Mouse (Mus musculus) liver, adult 2 months (tissue): ENCODE results near the gene Phc2. TPM values are rescaled to one million over a fixed set of nuclear protein-coding genes. Genes with fewer than 3 reads are reported as not detected.

ENCODE experiments used
- DNase-seq: peaks from one replicate; pipeline ENCODE4 v3.0.0-alpha.2; 2011; ENCODE audit warnings: low read depth, low spot score; ENCODE audit errors: extremely low read depth
- H3K27ac ChIP-seq: fragments of 200-500 bp; replicated peaks from 2 replicates; pipeline ENCODE4 v1.5.1; 2012; ENCODE audit warnings: low read depth, mild to moderate bottlenecking, control low read depth, inconsistent platforms, low read length; ENCODE audit not compliant: insufficient read depth
- H3K27me3 ChIP-seq: fragments of 200-500 bp; 2 replicates; pipeline ENCODE4 v1.6.1; 2012; ENCODE audit warnings: mild to moderate bottlenecking, moderate library complexity, low read length, inconsistent platforms; ENCODE audit not compliant: control insufficient read depth, insufficient read depth
- H3K36me3 ChIP-seq: fragments of 200-500 bp; 2 replicates; pipeline ENCODE4 v1.6.1; 2012; ENCODE audit warnings: low read length, inconsistent platforms; ENCODE audit not compliant: control insufficient read depth, insufficient read depth
- H3K4me1 ChIP-seq: fragments of 200-500 bp; 2 replicates; pipeline ENCODE4 v1.6.1; 2011; ENCODE audit warnings: low read length; ENCODE audit not compliant: control insufficient read depth, insufficient read depth
- H3K4me3 ChIP-seq: fragments of 200-500 bp; 2 replicates; pipeline ENCODE4 v1.5.1; 2011; ENCODE audit warnings: low read depth, mild to moderate bottlenecking, control low read depth, low read length, moderate library complexity; ENCODE audit not compliant: insufficient read depth
- H3K79me2 ChIP-seq: fragments of 200-500 bp; 2 replicates; pipeline ENCODE4 v1.6.1; 2012; ENCODE audit warnings: inconsistent platforms, mild to moderate bottlenecking, low read length, moderate library complexity; ENCODE audit not compliant: control insufficient read depth, insufficient read depth
- H3K9ac ChIP-seq: fragments of 200-500 bp; 2 replicates; pipeline ENCODE4 v1.6.1; 2012; ENCODE audit warnings: low read depth, mild to moderate bottlenecking, control low read depth, inconsistent platforms, low read length
- CTCF ChIP-seq: fragments of 200-500 bp; IDR thresholded peaks from 2 replicates; pipeline ENCODE4 v1.5.1; 2011; ENCODE audit warnings: low read depth, low read length, control low read depth
- POLR2A ChIP-seq: fragments of 200-500 bp; IDR thresholded peaks from 2 replicates; pipeline ENCODE4 v1.6.1; 2011; ENCODE audit warnings: low read length, control low read depth; ENCODE audit not compliant: insufficient read depth; ENCODE audit errors: extremely low read depth
- WGBS: fragments of 180-500 bp; shearing (Covaris S2); methylation state at CpG from one replicate; pipeline ENCODE4 v1.1.7; 2018; 5-methylcytosine and 5-hydroxymethylcytosine counted together
- polyA plus RNA-seq: library from polyadenylated mRNA; depleted of rRNA; stranded (reverse); fragments of >200 nt; gene quantifications from 2 replicates; pipeline ENCODE4 v1.2.3, GENCODE M21; 2012
- total RNA-seq: library from RNA; depleted of rRNA; stranded (reverse); fragments of >200 nt; gene quantifications from 2 replicates; pipeline ENCODE4 v1.2.3, GENCODE M21; 2014

Phc2 gene
- total and polyA plus RNA-seq, 2 experiments = 7.7 to 28.7 TPM

DNA sequence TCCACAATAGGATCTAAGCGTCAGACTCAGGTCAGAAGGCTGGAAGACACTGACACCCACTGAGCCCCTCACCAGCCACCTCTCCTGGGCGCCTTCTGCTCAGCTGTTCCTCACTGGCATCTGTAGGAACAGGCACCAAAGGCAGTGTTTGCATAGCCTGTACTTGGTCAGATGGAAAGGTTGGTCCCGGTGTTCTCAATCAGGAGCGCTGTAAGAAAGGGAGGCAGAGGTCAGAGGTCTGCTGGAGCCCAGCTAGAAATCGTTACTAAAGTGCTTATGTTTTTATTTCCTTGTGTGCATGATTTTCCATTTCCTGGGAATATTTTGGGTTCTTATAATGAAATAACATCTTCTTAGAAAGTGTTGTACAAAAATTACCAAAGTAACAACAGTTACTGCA is 87.4 kb downstream of the Phc2 start:
- peaks cover 9% of the 10 kb centered on the region for H3K36me3 ChIP-seq
- peaks cover 19% of the 10 kb centered on the region for H3K79me2 ChIP-seq
- no peaks in the 10 kb centered on the region for H3K27me3 ChIP-seq
- no peak overlapping the region for H3K27ac ChIP-seq
- peaks cover 5% of the 10 kb centered on the region for H3K4me1 ChIP-seq
- DNase-seq = peak; percentile 60
- no peak overlapping the region for H3K9ac ChIP-seq
- WGBS = 20% methylated on average over 5 of the region's 5 CpGs
- TF ChIP-seq POLR2A (no peak), CTCF (no peak)
- no peak overlapping the region for H3K4me3 ChIP-seq

GRCm38 (mm10) chr4:128742379-128742970 is 88.0 kb downstream of the Phc2 start:
- peaks cover 14% of the 10 kb centered on the region for H3K79me2 ChIP-seq
- TF ChIP-seq CTCF (no peak), POLR2A (no peak)

GRCm38 (mm10) chr4:128743031-128743626 is 88.6 kb downstream of the Phc2 start:
- peaks cover 19% of the 10 kb centered on the region for H3K36me3 ChIP-seq
- WGBS = 76% methylated on average over 12 of the region's 12 CpGs
- no peak overlapping the region for H3K9ac ChIP-seq

More at GRCm38 (mm10) chr4:128742379-128742970, 88.0 kb downstream of the Phc2 start:
- H3K4me1 ChIP-seq = peaks cover 4% of the 10 kb centered on the region
- H3K27me3 ChIP-seq = no peaks in the 10 kb centered on the region
- H3K36me3 ChIP-seq = peaks cover 13% of the 10 kb centered on the region
- no peak for DNase-seq
- no peak overlapping the region for H3K4me3 ChIP-seq
- no peak overlapping the region for H3K9ac ChIP-seq
- WGBS = 89% methylated on average over 10 of the region's 10 CpGs
- no peak overlapping the region for H3K27ac ChIP-seq

DNA sequence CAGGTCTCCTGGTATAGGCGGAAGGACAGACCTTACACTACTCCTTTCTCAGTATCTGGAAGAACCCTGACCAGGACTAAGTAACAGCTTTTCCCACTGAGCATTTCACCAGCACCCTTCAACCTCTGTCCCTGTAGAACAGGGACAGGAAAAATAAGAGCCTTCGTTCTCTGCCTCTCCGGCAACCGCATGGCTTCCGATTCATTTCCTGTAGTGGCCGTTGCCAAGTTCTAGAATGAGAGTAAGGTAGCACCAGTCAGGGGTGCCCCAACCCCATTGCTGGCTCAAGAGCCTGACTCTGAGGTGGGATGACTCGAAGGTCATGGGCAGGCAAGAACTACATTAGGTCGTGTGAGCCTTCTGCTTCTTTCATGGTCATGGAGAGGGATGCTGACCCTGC is 90.7 kb downstream of the Phc2 start:
- TF ChIP-seq POLR2A (no peak), CTCF (no peak)
- DNase-seq = no peak
- peaks cover 4% of the 10 kb centered on the region for H3K4me1 ChIP-seq
- WGBS = 81% methylated on average over 8 of the region's 8 CpGs
- no peak overlapping the region for H3K27ac ChIP-seq
- H3K79me2 ChIP-seq = peaks cover 5% of the 10 kb centered on the region; the same call in 1 of the 2 replicates
- peaks cover 29% of the 10 kb centered on the region for H3K36me3 ChIP-seq
- no peaks in the 10 kb centered on the region for H3K27me3 ChIP-seq
- no peak overlapping the region for H3K9ac ChIP-seq
- no peak overlapping the region for H3K4me3 ChIP-seq

More at GRCm38 (mm10) chr4:128743031-128743626, 88.6 kb downstream of the Phc2 start:
- Histone ChIP-seq H3K4me3 (no peak overlapping the region), H3K27ac (no peak overlapping the region), H3K4me1 (peaks cover 4% of the 10 kb centered on the region), H3K27me3 (no peaks in the 10 kb centered on the region), H3K79me2 (peaks cover 9% of the 10 kb centered on the region)
- DNase-seq = no peak
- no peak for TF ChIP-seq CTCF
- TF ChIP-seq POLR2A = no peak

DNA sequence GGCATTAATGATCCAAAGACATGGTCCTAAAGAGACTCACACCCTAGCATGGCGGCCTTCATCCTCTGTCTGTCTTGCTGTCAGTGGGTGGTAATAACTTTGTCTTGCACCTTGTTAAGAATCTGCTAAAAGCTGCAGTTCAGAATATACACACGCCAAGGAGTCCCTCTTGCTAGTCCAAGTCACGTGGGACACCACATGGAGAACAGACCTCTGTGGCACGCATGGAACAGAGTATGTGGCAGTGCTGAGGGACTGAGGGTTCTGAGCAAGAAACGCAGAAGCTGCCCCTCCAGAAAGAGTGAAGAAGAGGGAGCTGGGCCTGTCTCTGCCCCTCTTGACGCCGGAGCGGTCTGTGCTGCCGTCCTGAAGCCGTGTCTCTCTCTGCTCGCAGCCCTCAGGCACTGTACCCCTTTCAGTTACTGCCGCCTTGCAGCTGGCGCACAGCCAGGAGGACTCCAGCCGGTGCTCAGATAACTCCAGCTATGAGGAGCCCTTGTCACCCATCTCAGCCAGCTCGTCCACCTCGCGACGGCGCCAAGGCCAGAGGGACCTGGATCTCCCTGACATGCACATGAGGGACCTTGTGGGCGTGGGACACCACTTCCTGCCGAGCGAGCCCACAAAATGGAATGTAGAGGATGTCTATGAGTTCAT is 93.2 kb downstream of the Phc2 start:
- Histone ChIP-seq H3K4me3 (no peak overlapping the region), H3K36me3 (peaks cover 42% of the 10 kb centered on the region), H3K27ac (no peak overlapping the region), H3K9ac (no peak overlapping the region), H3K27me3 (no peaks in the 10 kb centered on the region), H3K4me1 (no peaks in the 10 kb centered on the region), H3K79me2 (0 out of 2 replicates have a peak, but pooled peaks cover under 1% of the 10 kb centered on the region)
- no peak for TF ChIP-seq CTCF
- TF ChIP-seq POLR2A = no peak
- no peak for DNase-seq
- WGBS = 88% methylated on average over 22 of the region's 22 CpGs
